ENCODE assay signal across 8 mouse cellular contexts in the genomic region with DNA sequence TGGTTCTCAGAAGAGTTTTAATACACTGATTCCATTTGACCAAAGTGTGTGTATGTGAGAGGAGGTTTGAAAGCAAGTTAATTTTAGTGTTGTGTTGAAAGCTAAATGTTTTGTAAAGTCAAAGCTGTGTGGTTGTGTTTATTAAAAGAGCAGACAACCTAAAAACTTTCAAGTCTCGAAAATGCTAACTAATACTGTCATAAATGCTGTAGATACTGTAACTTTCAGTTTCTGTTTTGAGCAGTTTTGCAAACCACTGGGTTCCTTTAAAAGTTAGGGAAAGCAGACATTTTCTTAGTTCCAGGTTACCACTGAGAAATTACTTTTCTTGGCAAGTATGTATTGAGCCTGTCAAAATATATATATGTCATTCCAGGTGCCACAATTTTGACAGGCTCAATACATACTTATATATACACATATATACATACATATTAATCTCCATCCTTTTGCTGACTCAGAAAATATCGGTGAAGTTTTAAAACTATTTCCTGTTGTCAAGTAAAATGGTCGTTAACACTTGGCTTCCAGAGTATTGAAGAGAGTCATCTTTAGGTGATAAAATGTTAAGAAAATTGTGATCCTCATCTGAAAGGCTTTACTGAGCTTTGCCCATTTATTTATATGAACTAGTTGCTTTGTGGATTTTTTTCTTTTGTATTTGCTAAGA. TPM values are rescaled to one million over a fixed set of nuclear protein-coding genes. Genes with fewer than 3 reads are reported as not detected.
DNase-seq lines count a peak whose midpoint lies in the region; ATAC-seq lines count a peak whose summit lies in the region.

No protein-coding gene starts in this region.

- peak overlapping the region; percentile 63 for H3K4me2 ChIP-seq in kidney, embryonic 14.5 days (replicated peaks; ENCODE audit: low read depth, low read length)
- H3K4me2 ChIP-seq in hindbrain, embryonic 15.5 days: peak overlapping the region; percentile 91
- H3K4me2 ChIP-seq in midbrain, embryonic 16.5 days (ENCODE audit: low read length): peak overlapping the region; percentile 90

- no peak for DNase-seq in kidney, postnatal 4 days
- DNase-seq in adipocyte (ENCODE audit: low spot score): peak; percentile 52
- DNase-seq in left cerebral cortex, postnatal 4 days: no peak
- no peak for DNase-seq in frontal cortex, adult 2 months (ENCODE audit: extremely low spot score in 1 of 2, low spot score in 1 of 2)

- 72% methylated on average over 3 of the region's 3 CpGs for WGBS in kidney, embryonic 14.5 days
- WGBS in hindbrain, embryonic 15.5 days: 77% methylated on average over 3 of the region's 3 CpGs
- 78% methylated on average over 3 of the region's 3 CpGs for WGBS in midbrain, embryonic 16.5 days

- ATAC-seq in kidney, embryonic 14.5 days (ENCODE audit: low FRiP score, low TSS enrichment): no peak
- ATAC-seq in hindbrain, embryonic 15.5 days (ENCODE audit: low FRiP score, low read depth): no peak
- no peak for ATAC-seq in midbrain, embryonic 16.5 days
- no peak for ATAC-seq in megakaryocyte-erythroid progenitor cell, adult 5-6 weeks (replicated peaks; ENCODE audit: low FRiP score, low TSS enrichment, poor library complexity, severe bottlenecking)

- H3K27me3 ChIP-seq in kidney, embryonic 14.5 days (ENCODE audit: control insufficient read depth, insufficient read depth, low read length): no peaks in the 10 kb centered on the region
- H3K27me3 ChIP-seq in hindbrain, embryonic 15.5 days: no peaks in the 10 kb centered on the region
- no peaks in the 10 kb centered on the region for H3K27me3 ChIP-seq in midbrain, embryonic 16.5 days (ENCODE audit: control insufficient read depth, insufficient read depth, low read depth, low read length)

- H3K36me3 ChIP-seq in kidney, embryonic 14.5 days (ENCODE audit: control insufficient read depth, insufficient read depth, low read length): peaks cover 11% of the 10 kb centered on the region; the same call in 1 of the 2 replicates
- H3K36me3 ChIP-seq in hindbrain, embryonic 15.5 days: peaks cover 9% of the 10 kb centered on the region
- H3K36me3 ChIP-seq in midbrain, embryonic 16.5 days (ENCODE audit: control insufficient read depth, insufficient read depth, low read length): peaks cover 7% of the 10 kb centered on the region

- H3K27ac ChIP-seq in kidney, embryonic 14.5 days (ENCODE audit: low read depth, low read length): no peak overlapping the region
- no peak overlapping the region for H3K27ac ChIP-seq in hindbrain, embryonic 15.5 days (replicated peaks)
- no peak overlapping the region for H3K27ac ChIP-seq in midbrain, embryonic 16.5 days (ENCODE audit: low read length)

- peak overlapping the region; percentile 92 for H3K9ac ChIP-seq in kidney, embryonic 14.5 days (ENCODE audit: low read depth, low read length)
- H3K9ac ChIP-seq in hindbrain, embryonic 15.5 days: peak overlapping the region; percentile 88
- H3K9ac ChIP-seq in midbrain, embryonic 16.5 days (ENCODE audit: low read depth, low read length): peak overlapping the region; percentile 85

- H3K4me3 ChIP-seq in kidney, embryonic 14.5 days (ENCODE audit: low read length): peak overlapping the region; percentile 99
- peak overlapping the region; percentile 100 for H3K4me3 ChIP-seq in hindbrain, embryonic 15.5 days
- H3K4me3 ChIP-seq in midbrain, embryonic 16.5 days (ENCODE audit: low read depth, low read length): peak overlapping the region; percentile 99

- no peaks in the 10 kb centered on the region for H3K9me3 ChIP-seq in kidney, embryonic 14.5 days (ENCODE audit: control insufficient read depth, low read length)
- no peaks in the 10 kb centered on the region for H3K9me3 ChIP-seq in hindbrain, embryonic 15.5 days
- H3K9me3 ChIP-seq in midbrain, embryonic 16.5 days (replicated peaks; ENCODE audit: control insufficient read depth, low read length, poor library complexity, severe bottlenecking): no peaks in the 10 kb centered on the region

- peaks cover 15% of the 10 kb centered on the region for H3K4me1 ChIP-seq in kidney, embryonic 14.5 days (ENCODE audit: control insufficient read depth, insufficient read depth, low read length)
- peaks cover 23% of the 10 kb centered on the region for H3K4me1 ChIP-seq in hindbrain, embryonic 15.5 days (replicated peaks)
- H3K4me1 ChIP-seq in midbrain, embryonic 16.5 days (ENCODE audit: control insufficient read depth, insufficient read depth, low read length): peaks cover 24% of the 10 kb centered on the region

- intact Hi-C loops in left cerebral cortex, postnatal 4 days (cut with DNase I): no loop called here

RNA-seq across cellular contexts. Expression of gene Psma5, which starts 1.2 kb away (rescaled TPM):
- 327 and 365 TPM in 2 replicates for polyA plus RNA-seq in kidney, embryonic 14.5 days (2014; fragmentation: Nextera tagmentation; extraction: Ambion mirVana)
- 237 and 247 TPM in 2 replicates for polyA plus RNA-seq in hindbrain, embryonic 15.5 days (2015; fragmentation: Nextera tagmentation; extraction: Ambion mirVana)
- polyA plus RNA-seq in midbrain, embryonic 16.5 days (2015; fragmentation: Nextera tagmentation; extraction: Ambion mirVana): 220 and 238 TPM in 2 replicates
- total RNA-seq in megakaryocyte-erythroid progenitor cell, adult 5-6 weeks (2014; fragmentation: Nextera tagmentation): 223 and 248 TPM in 2 replicates
- 358 and 414 TPM in 2 replicates for total RNA-seq in megakaryocyte-erythroid progenitor cell, adult 5-6 weeks (2017)
- total RNA-seq in left cerebral cortex, postnatal 4 days (2021): 10 to 100 TPM; 98.8 to 99.0 TPM
- 98.0 and 117 TPM in 2 replicates for polyA plus RNA-seq in frontal cortex, adult 2 months (2012; rRNA removed)

RNA-seq across cellular contexts. Expression of gene Sort1, which starts 25.9 kb away (rescaled TPM):
- polyA plus RNA-seq in kidney, embryonic 14.5 days (2014; fragmentation: Nextera tagmentation; extraction: Ambion mirVana): 10.0 and 17.8 TPM in 2 replicates
- 18.8 and 20.8 TPM in 2 replicates for polyA plus RNA-seq in hindbrain, embryonic 15.5 days (2015; fragmentation: Nextera tagmentation; extraction: Ambion mirVana)
- 12.4 and 16.2 TPM in 2 replicates for polyA plus RNA-seq in midbrain, embryonic 16.5 days (2015; fragmentation: Nextera tagmentation; extraction: Ambion mirVana)
- 4.5 and 7.6 TPM in 2 replicates for total RNA-seq in megakaryocyte-erythroid progenitor cell, adult 5-6 weeks (2014; fragmentation: Nextera tagmentation)
- 5.8 and 7.7 TPM in 2 replicates for total RNA-seq in megakaryocyte-erythroid progenitor cell, adult 5-6 weeks (2017)
- total RNA-seq in left cerebral cortex, postnatal 4 days (2021): 10 to 100 TPM; 90.4 to 93.5 TPM
- polyA plus RNA-seq in frontal cortex, adult 2 months (2012; rRNA removed): 157 and 166 TPM in 2 replicates

RNA-seq across cellular contexts. Expression of gene Sypl2, which starts 31.5 kb away (rescaled TPM):
- polyA plus RNA-seq in kidney, embryonic 14.5 days (2014; fragmentation: Nextera tagmentation; extraction: Ambion mirVana): 2.9 and 4.7 TPM in 2 replicates
- 0.47 and 1.2 TPM in 2 replicates for polyA plus RNA-seq in hindbrain, embryonic 15.5 days (2015; fragmentation: Nextera tagmentation; extraction: Ambion mirVana)
- polyA plus RNA-seq in midbrain, embryonic 16.5 days (2015; fragmentation: Nextera tagmentation; extraction: Ambion mirVana): 0.30 and 0.67 TPM in 2 replicates
- total RNA-seq in megakaryocyte-erythroid progenitor cell, adult 5-6 weeks (2014; fragmentation: Nextera tagmentation): not detected in 2 replicates
- not detected in 2 replicates for total RNA-seq in megakaryocyte-erythroid progenitor cell, adult 5-6 weeks (2017)
- 1 to 10 TPM in 1 of 2 experiments, under 1 TPM in 1; 0.98 to 1.4 TPM for total RNA-seq in left cerebral cortex, postnatal 4 days (2021)
- polyA plus RNA-seq in frontal cortex, adult 2 months (2012; rRNA removed): 1.8 and 1.9 TPM in 2 replicates

RNA-seq across cellular contexts. Expression of gene Atxn7l2, which starts 47.2 kb away (rescaled TPM):
- polyA plus RNA-seq in kidney, embryonic 14.5 days (2014; fragmentation: Nextera tagmentation; extraction: Ambion mirVana): 16.9 and 21.9 TPM in 2 replicates
- 20.3 and 24.3 TPM in 2 replicates for polyA plus RNA-seq in hindbrain, embryonic 15.5 days (2015; fragmentation: Nextera tagmentation; extraction: Ambion mirVana)
- polyA plus RNA-seq in midbrain, embryonic 16.5 days (2015; fragmentation: Nextera tagmentation; extraction: Ambion mirVana): 23.0 and 23.8 TPM in 2 replicates
- 8.3 and 12.1 TPM in 2 replicates for total RNA-seq in megakaryocyte-erythroid progenitor cell, adult 5-6 weeks (2014; fragmentation: Nextera tagmentation)
- total RNA-seq in megakaryocyte-erythroid progenitor cell, adult 5-6 weeks (2017): 1.9 and 3.2 TPM in 2 replicates
- 10 to 100 TPM; 33.1 to 34.8 TPM for total RNA-seq in left cerebral cortex, postnatal 4 days (2021)
- polyA plus RNA-seq in frontal cortex, adult 2 months (2012; rRNA removed): 42.7 and 44.0 TPM in 2 replicates

RNA-seq across cellular contexts. Expression of gene Cyb561d1, which starts 57.0 kb away (rescaled TPM):
- polyA plus RNA-seq in kidney, embryonic 14.5 days (2014; fragmentation: Nextera tagmentation; extraction: Ambion mirVana): 1.4 and 2.2 TPM in 2 replicates
- polyA plus RNA-seq in hindbrain, embryonic 15.5 days (2015; fragmentation: Nextera tagmentation; extraction: Ambion mirVana): 3.4 and 3.5 TPM in 2 replicates
- 4.6 and 4.8 TPM in 2 replicates for polyA plus RNA-seq in midbrain, embryonic 16.5 days (2015; fragmentation: Nextera tagmentation; extraction: Ambion mirVana)
- total RNA-seq in megakaryocyte-erythroid progenitor cell, adult 5-6 weeks (2014; fragmentation: Nextera tagmentation): 3.8 and 5.0 TPM in 2 replicates
- total RNA-seq in megakaryocyte-erythroid progenitor cell, adult 5-6 weeks (2017): 3.5 and 4.6 TPM in 2 replicates
- 10 to 100 TPM; 10.9 to 11.4 TPM for total RNA-seq in left cerebral cortex, postnatal 4 days (2021)
- polyA plus RNA-seq in frontal cortex, adult 2 months (2012; rRNA removed): 19.1 and 19.3 TPM in 2 replicates
